Mouse (Mus musculus): Measurements from ENCODE around the gene 1110032A03Rik.

DNA sequence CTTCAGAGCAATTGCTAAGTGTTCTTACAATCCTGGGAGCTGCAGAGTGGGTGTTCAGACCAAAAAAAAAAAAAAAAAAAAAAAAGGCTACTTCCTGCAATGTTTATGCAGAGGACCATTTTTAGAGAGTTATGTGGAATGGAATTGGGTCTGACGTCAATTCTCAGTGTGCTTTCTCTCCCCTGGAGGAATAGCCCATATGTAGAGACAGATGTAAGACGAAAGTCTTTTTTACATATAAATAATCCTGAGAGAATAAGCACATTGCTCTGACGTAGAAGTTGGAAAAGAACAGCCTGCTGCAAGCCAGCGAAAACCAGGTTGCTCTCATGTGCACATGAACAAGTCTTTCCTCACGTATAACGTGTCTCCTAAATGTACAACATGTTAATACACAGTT lies 44.4 kb upstream of the 1110032A03Rik start:
- no peak for TF ChIP-seq CTCF (IDR thresholded peaks at IDR 0.05; ENCODE audit: control insufficient read depth, insufficient read depth, insufficient read length)
- no peak for TF ChIP-seq FOSL1 (IDR thresholded peaks at IDR 0.05; ENCODE audit: insufficient read depth, low read length, poor library complexity, severe bottlenecking)
- no peak for TF ChIP-seq USF1 (IDR thresholded peaks at IDR 0.05; ENCODE audit: low read depth)
- TF ChIP-seq CEBPB (IDR thresholded peaks at IDR 0.05; ENCODE audit: low read depth), result no peak
- TF ChIP-seq MYOG (IDR thresholded peaks at IDR 0.05; ENCODE audit: control insufficient read depth, extremely low read depth, insufficient read length), result no peak
- TF ChIP-seq MAX (IDR thresholded peaks at IDR 0.05), result no peak
